Mouse (Mus musculus) cerebellum, adult (tissue): ENCODE results near the gene Epb41l2.

Experiments used
- ATAC-seq: cut with Nextera tagmentation; 2 replicates; pipeline ENCODE4 v1.9.2; 2017; ENCODE audit warnings: mild to moderate bottlenecking, moderate library complexity, mixed read lengths; ENCODE audit not compliant: insufficient number of reproducible peaks, low FRiP score, low TSS enrichment

The Epb41l2 gene

GRCm38 (mm10) chr10:25466493-25466892 is 106.9 kb downstream of the Epb41l2 start:
- ATAC-seq, result no peak

GRCm38 (mm10) chr10:25471944-25472343 is 112.3 kb downstream of the Epb41l2 start:
- no peak for ATAC-seq

DNA sequence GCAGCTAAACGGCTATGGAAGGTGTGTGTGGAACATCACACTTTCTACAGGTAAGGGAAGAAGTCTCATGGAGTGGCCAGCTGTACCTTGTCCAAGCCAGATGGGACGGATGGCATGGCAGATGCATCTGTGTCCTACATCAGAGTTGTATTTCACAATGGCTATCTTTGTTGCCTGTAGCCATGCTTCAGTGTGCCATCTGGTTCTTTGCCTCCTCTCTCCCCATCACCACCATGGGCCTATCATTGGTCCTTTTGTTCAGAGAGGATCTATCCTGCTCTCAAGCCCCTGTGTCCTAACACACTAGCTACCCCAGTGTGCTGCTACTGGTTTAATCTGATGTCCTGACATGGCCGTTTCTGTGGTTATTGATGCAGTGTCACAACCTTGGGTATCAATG is 120.1 kb downstream of the Epb41l2 start:
- ATAC-seq, result no peak

DNA sequence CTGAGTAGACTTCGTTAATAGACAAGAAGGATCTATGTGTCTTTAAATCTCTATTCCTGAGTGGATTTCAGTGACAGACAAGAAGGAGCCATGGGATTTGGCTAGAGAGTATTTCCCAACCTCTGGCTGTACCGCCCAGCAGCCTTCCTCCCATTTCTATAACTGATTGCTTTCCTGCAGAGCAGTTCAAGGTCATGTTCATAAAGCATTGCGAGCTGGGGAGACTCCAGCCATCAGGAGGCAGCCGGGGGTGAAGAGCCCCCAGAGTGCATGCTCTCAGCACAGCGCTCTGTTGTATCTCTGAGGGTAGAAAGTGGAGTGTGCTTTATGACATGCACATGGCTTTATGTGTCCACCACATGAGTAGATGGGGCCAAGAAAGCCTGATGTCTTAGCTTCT is 123.2 kb downstream of the Epb41l2 start:
- ATAC-seq, result no peak

DNA sequence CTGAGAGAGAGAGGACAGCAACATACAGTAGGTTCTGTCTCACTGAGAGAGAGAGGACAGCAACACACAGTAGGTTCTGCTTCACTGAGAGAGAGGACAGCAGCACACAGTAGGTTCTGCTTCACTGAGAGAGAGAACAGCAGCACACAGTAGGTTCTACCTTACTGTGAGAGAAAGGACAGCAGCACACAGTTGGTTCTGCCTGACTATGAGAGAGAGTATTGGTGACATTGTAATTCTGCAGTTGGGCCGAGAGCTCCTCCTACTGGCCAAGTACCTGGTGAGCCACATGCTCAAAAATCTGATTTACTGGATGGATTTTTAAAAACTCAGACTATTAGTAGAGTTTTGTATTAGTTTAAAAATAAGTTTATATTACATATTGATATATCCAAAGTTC is 128.9 kb downstream of the Epb41l2 start:
- peak; percentile 52; the same call in 1 of the 2 replicates for ATAC-seq

- ATAC-seq, result no peak
Observed at GRCm38 (mm10) chr10:25499323-25500071, 139.9 kb downstream of the Epb41l2 start.

DNA sequence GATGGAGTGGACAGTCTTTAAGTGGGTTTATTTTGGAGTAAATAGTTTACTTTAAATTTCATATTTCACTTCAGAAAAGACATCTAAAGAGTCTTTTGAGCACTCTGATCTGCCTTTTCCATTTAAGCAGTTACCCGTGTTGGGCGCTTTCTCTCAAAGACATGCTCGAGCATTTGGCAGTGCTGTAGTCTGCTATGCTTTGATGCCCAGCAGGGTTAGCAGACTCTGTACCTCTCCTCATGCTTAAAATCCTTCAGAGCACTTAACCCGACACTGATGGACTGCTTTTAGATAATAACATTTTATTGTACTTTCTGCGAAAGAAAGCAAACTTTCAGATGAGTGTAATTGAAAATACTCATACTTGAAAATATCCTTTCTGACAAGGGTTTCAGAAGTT is 143.7 kb downstream of the Epb41l2 start:
- no peak for ATAC-seq

GRCm38 (mm10) chr10:25513821-25514220 is 154.2 kb downstream of the Epb41l2 start:
- no peak for ATAC-seq

- no peak for ATAC-seq
Observed at GRCm38 (mm10) chr10:25519954-25520353, 160.4 kb downstream of the Epb41l2 start.

- no peak for ATAC-seq
Observed at GRCm38 (mm10) chr10:25520428-25520827, 160.8 kb downstream of the Epb41l2 start.

DNA sequence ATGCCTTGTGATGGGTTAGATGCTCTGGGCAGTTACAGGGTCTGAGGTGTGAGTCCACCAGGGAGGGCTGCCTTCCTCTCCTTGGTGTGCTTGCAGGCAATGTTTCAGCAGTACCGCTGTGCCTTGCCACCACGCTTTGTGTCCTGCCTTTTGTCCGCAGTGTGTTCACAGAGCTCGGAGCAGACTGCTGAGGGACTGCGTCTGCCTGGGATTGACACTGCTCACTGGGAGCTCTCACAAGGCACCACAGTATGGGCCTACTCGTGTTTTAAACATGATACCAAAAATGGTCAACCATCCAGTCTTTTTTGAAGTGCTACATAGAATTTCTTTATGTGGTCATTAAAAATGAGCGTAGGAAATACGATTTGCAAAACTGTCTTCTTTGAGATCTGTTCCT is 164.1 kb downstream of the Epb41l2 start:
- ATAC-seq, result no peak

GRCm38 (mm10) chr10:25526156-25526555 is 166.6 kb downstream of the Epb41l2 start:
- no peak for ATAC-seq

GRCm38 (mm10) chr10:25526622-25527021 is 167.0 kb downstream of the Epb41l2 start:
- no peak for ATAC-seq

DNA sequence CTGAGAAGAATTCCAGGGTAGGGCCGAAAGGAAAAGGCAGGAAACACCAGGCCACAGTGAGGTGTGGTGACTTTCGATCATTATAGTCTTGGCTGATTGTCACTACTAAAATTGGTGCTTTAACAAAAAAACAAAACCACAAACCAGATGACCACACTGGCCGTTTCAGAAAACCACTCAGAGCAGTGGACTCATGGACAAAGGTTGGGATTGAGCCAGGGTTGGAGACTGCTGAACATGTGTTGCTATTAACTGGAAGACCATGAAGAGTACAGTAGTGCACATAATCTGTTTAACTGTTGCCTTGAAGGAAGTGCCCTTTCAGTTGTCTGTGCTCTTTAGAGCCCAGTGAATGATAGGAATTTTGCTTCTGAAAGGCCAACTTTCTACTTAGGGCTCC is 167.5 kb downstream of the Epb41l2 start:
- no peak for ATAC-seq

- no peak for ATAC-seq
Observed at GRCm38 (mm10) chr10:25531335-25531734, 171.7 kb downstream of the Epb41l2 start.

DNA sequence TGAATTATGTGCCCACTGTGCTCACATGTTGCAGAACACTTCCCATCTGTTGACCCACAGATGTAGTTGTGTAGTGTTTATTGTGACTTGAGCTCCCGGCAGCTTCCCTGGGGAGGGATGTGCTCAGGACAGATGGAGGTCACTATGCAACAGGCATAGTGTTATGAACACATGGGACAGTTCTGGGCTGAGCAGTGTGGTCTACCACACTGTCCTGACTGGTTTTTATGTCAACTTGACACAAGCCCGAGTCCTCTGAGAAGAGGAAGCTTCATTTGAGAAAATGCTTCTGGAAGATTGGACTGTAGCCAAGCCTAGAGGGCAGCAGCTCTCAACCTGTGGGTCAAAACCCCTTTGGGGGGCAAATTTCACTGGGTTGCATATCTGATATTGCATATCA is 173.5 kb downstream of the Epb41l2 start:
- ATAC-seq, result no peak

GRCm38 (mm10) chr10:25533513-25534246 is 174.1 kb downstream of the Epb41l2 start:
- ATAC-seq, result no peak

DNA sequence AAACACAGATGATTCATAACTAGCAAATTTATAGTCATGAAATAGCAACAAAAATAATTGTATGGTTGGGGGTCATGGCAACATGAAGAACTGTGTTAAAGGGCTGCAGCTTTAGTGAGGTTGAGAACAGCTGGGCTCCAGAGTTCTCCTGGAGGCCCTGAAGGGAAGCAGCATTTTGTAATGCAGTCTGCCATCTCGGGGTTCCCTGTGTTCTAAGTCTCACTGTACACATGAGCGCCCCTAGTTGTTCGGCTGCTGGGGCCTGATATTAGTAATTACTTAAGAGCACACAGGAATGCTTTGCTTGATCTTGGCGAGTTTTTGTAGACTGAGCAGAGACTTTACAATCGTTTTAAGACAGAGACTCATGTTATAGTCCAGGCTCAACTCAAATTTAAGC is 174.9 kb downstream of the Epb41l2 start:
- no peak for ATAC-seq

DNA sequence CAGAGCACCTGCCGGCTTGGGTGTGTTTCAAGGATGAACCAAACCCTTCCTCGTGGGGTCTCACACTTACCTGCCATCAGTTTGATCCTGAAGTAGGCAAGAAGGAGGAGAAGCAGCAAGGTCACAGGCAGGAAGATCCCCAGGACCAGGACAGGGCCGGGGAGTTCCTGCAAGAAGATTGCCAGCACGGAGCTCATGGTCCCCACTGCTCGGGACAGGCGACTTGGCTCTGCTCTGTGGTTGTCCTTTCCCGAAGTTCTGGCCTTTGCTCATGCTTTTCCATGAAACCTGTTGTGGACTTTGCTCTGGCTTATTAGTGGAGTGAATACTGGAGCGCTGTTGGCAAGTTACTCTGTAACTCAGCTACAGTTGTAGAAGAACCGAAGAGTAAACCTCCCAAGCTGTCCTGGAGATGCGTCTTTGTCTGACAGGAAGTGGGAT is 176.3 kb downstream of the Epb41l2 start, which contains the start of gene Smlr1:
Gene Smlr1, minus strand, starts transcription at position 377 of the 441 bp plus-strand sequence.
- no peak for ATAC-seq

DNA sequence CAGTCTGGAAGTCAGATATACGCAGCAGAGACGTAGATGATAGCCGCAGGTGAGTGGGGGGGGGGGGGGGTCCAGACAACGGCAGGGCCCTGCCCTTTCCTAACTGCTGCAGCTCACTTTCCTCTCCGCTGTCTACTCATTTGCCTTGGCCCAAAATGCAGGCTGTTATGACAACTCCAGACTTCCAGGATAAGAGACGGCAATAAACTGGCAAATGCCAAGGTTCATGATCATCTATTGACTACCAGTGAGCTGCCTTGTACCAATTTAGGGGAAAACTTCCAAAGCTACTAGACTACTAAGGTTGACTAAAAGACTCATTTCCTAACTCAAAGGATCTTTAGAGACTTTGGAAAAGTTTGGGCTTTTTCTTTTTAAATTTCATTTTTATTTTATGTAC is 177.0 kb downstream of the Epb41l2 start:
- no peak for ATAC-seq

- ATAC-seq, result no peak
Observed at GRCm38 (mm10) chr10:25538738-25539137, 179.1 kb downstream of the Epb41l2 start.
